Mouse (Mus musculus) kidney, embryonic 14.5 days (tissue): Measurements from ENCODE around the gene Jph4. TPM values are rescaled to one million over a fixed set of nuclear protein-coding genes. Genes with fewer than 3 reads are reported as not detected.

Experiments used
- ATAC-seq: fragments of 200-750 bp; cut with Nextera tagmentation; 2 replicates; pipeline ENCODE4 v1.8.0; 2017; ENCODE audit warnings: moderate number of reproducible peaks, mild to moderate bottlenecking, moderate TSS enrichment, moderate library complexity; ENCODE audit not compliant: low FRiP score, low TSS enrichment
- H3K27ac ChIP-seq: fragments of 300-500 bp; sonication (generic); 2 replicates; pipeline ENCODE4 v1.5.1; 2014; ENCODE audit warnings: low read depth, mild to moderate bottlenecking, low read length, moderate library complexity, mixed read lengths
- H3K27me3 ChIP-seq: fragments of 300-500 bp; sonication (generic); 2 replicates; pipeline ENCODE4 v1.6.1; 2014; ENCODE audit warnings: mild to moderate bottlenecking, low read length; ENCODE audit not compliant: control insufficient read depth, insufficient read depth
- H3K36me3 ChIP-seq: fragments of 300-500 bp; sonication (generic); 2 replicates; pipeline ENCODE4 v1.6.1; 2014; ENCODE audit warnings: low read length, mixed read lengths; ENCODE audit not compliant: control insufficient read depth, insufficient read depth
- H3K4me1 ChIP-seq: fragments of 300-500 bp; sonication (generic); 2 replicates; pipeline ENCODE4 v1.6.1; 2014; ENCODE audit warnings: low read length, mixed read lengths; ENCODE audit not compliant: control insufficient read depth, insufficient read depth
- H3K4me2 ChIP-seq: fragments of 300-500 bp; sonication (generic); replicated peaks from 2 replicates; pipeline ENCODE4 v1.6.1; 2014; ENCODE audit warnings: low read depth, mild to moderate bottlenecking, low read length
- H3K4me3 ChIP-seq: fragments of 300-500 bp; sonication (generic); 2 replicates; pipeline ENCODE4 v1.5.1; 2014; ENCODE audit warnings: mild to moderate bottlenecking, low read length
- H3K9ac ChIP-seq: fragments of 300-500 bp; sonication (generic); 2 replicates; pipeline ENCODE4 v1.6.1; 2014; ENCODE audit warnings: low read depth, mild to moderate bottlenecking, low read length, moderate library complexity
- H3K9me3 ChIP-seq: fragments of 300-500 bp; sonication (generic); 2 replicates; pipeline ENCODE4 v1.6.1; 2016; ENCODE audit warnings: low read length; ENCODE audit not compliant: control insufficient read depth
- WGBS: fragments of 180-500 bp; shearing (Covaris S2); extraction: QIAGEN DNeasy Blood & Tissue Kit; methylation state at CpG from one replicate; pipeline ENCODE4 v1.1.7; 2014; 5-methylcytosine and 5-hydroxymethylcytosine counted together
- polyA plus RNA-seq: library from polyadenylated mRNA; unstranded; fragments of >200 nt; fragmentation: Nextera tagmentation; extraction: Ambion mirVana; gene quantifications from 2 replicates; pipeline ENCODE4 v1.2.1, GENCODE M21; 2014

Jph4 gene
- polyA plus RNA-seq, 1 experiment from 2014 or later, result 0.55 TPM

GRCm38 (mm10) chr14:55092011-55092577 lies 24.6 kb downstream of the Jph4 start, which contains the start of gene Zfhx2:
Gene Zfhx2, minus strand, starts transcription at chr14:55092324.
- peak within 1 kb of the TSS; percentile 73 for H3K9ac ChIP-seq
- peak; percentile 90 for ATAC-seq
- H3K36me3 ChIP-seq, result no peaks in the 10 kb centered on the region
- H3K9me3 ChIP-seq, result no peaks in the 10 kb centered on the region
- peak within 1 kb of the TSS; percentile 62; the same call in 1 of the 2 replicates for H3K27ac ChIP-seq
- peaks cover 19% of the 10 kb centered on the region; the same call in 1 of the 2 replicates for H3K4me1 ChIP-seq
- peak within 1 kb of the TSS; percentile 64 for H3K4me3 ChIP-seq
- peak within 1 kb of the TSS; percentile 79 for H3K4me2 ChIP-seq
- WGBS, result under 1% methylated on average over 34 of the region's 34 CpGs
- H3K27me3 ChIP-seq, result no peaks in the 10 kb centered on the region

GRCm38 (mm10) chr14:55091209-55091865 lies 25.4 kb downstream of the Jph4 start:
- peak overlapping the region; percentile 73 for H3K9ac ChIP-seq
- no peaks in the 10 kb centered on the region for H3K9me3 ChIP-seq
- ATAC-seq, result no peak
- peak overlapping the region; percentile 62; the same call in 1 of the 2 replicates for H3K27ac ChIP-seq
- H3K36me3 ChIP-seq, result no peaks in the 10 kb centered on the region
- 3% methylated on average over 32 of the region's 34 CpGs for WGBS
- peaks cover 19% of the 10 kb centered on the region; the same call in 1 of the 2 replicates for H3K4me1 ChIP-seq
- no peaks in the 10 kb centered on the region for H3K27me3 ChIP-seq
- peak overlapping the region; percentile 64 for H3K4me3 ChIP-seq
- H3K4me2 ChIP-seq, result peak overlapping the region; percentile 79

GRCm38 (mm10) chr14:55089199-55089947 lies 27.4 kb downstream of the Jph4 start:
- no peak overlapping the region for H3K27ac ChIP-seq
- H3K4me1 ChIP-seq, result peaks cover 21% of the 10 kb centered on the region
- no peak for ATAC-seq
- H3K9me3 ChIP-seq, result no peaks in the 10 kb centered on the region
- no peak overlapping the region for H3K4me2 ChIP-seq
- WGBS, result 45% methylated on average over 13 of the region's 13 CpGs
- H3K27me3 ChIP-seq, result no peaks in the 10 kb centered on the region
- H3K4me3 ChIP-seq, result no peak overlapping the region
- H3K9ac ChIP-seq, result no peak overlapping the region
- H3K36me3 ChIP-seq, result no peaks in the 10 kb centered on the region

- Histone ChIP-seq H3K9me3 (no peaks in the 10 kb centered on the region), H3K36me3 (no peaks in the 10 kb centered on the region), H3K4me3 (no peak overlapping the region), H3K4me2 (no peak overlapping the region), H3K9ac (no peak overlapping the region), H3K27me3 (no peaks in the 10 kb centered on the region), H3K4me1 (peaks cover 18% of the 10 kb centered on the region), H3K27ac (no peak overlapping the region)
- no peak for ATAC-seq
- WGBS, result 85% methylated on average over 6 of the region's 6 CpGs
Observed at GRCm38 (mm10) chr14:55086009-55086514, 30.7 kb downstream of the Jph4 start.

- H3K36me3 ChIP-seq, result no peaks in the 10 kb centered on the region
- no peak overlapping the region for H3K9ac ChIP-seq
- 28% methylated on average over 9 of the region's 9 CpGs for WGBS
- H3K27ac ChIP-seq, result no peak overlapping the region
- no peaks in the 10 kb centered on the region for H3K9me3 ChIP-seq
- H3K4me3 ChIP-seq, result no peak overlapping the region
- peaks cover 13% of the 10 kb centered on the region for H3K4me1 ChIP-seq
- H3K27me3 ChIP-seq, result no peaks in the 10 kb centered on the region
- ATAC-seq, result peak; percentile 63
- no peak overlapping the region for H3K4me2 ChIP-seq
Observed at GRCm38 (mm10) chr14:55085324-55086008, 31.3 kb downstream of the Jph4 start.

GRCm38 (mm10) chr14:55083481-55083880 lies 33.3 kb downstream of the Jph4 start:
- Histone ChIP-seq H3K27ac (no peak overlapping the region), H3K4me3 (no peak overlapping the region), H3K36me3 (no peaks in the 10 kb centered on the region), H3K4me1 (peaks cover 23% of the 10 kb centered on the region), H3K9ac (no peak overlapping the region), H3K27me3 (no peaks in the 10 kb centered on the region), H3K9me3 (no peaks in the 10 kb centered on the region), H3K4me2 (no peak overlapping the region)
- no peak for ATAC-seq
- 72% methylated on average over 6 of the region's 6 CpGs for WGBS

GRCm38 (mm10) chr14:55081105-55081504 lies 35.6 kb downstream of the Jph4 start:
- 25% methylated on average over 5 of the region's 5 CpGs for WGBS
- Histone ChIP-seq H3K4me3 (no peak overlapping the region), H3K36me3 (no peaks in the 10 kb centered on the region), H3K27ac (no peak overlapping the region), H3K4me1 (peaks cover 27% of the 10 kb centered on the region), H3K27me3 (no peaks in the 10 kb centered on the region), H3K9ac (no peak overlapping the region), H3K9me3 (no peaks in the 10 kb centered on the region), H3K4me2 (no peak overlapping the region)
- no peak for ATAC-seq

GRCm38 (mm10) chr14:55079214-55079970 lies 37.3 kb downstream of the Jph4 start:
- peak overlapping the region; percentile 40 for H3K4me2 ChIP-seq
- H3K27me3 ChIP-seq, result no peaks in the 10 kb centered on the region
- ATAC-seq, result peak; percentile 41
- 17% methylated on average over 8 of the region's 8 CpGs for WGBS
- H3K9ac ChIP-seq, result 0 out of 2 replicates have a peak overlapping the region, but pooled peaks have one; percentile 32
- peaks cover 14% of the 10 kb centered on the region for H3K4me1 ChIP-seq
- peak overlapping the region; percentile 66; the same call in 1 of the 2 replicates for H3K27ac ChIP-seq
- H3K4me3 ChIP-seq, result no peak overlapping the region
- H3K9me3 ChIP-seq, result no peaks in the 10 kb centered on the region
- no peaks in the 10 kb centered on the region for H3K36me3 ChIP-seq
